Mouse (Mus musculus): ENCODE results near the gene Rarg. TPM values are rescaled to one million over a fixed set of nuclear protein-coding genes. Genes with fewer than 3 reads are reported as not detected.
A peak's percentile ranks its signal among the peaks of the same experiment; 100 is the strongest.
"Not testable (repeated sequence)": the region's sequence is repeated elsewhere in the genome, so short reads cannot be mapped to it uniquely, and the experiment has no call there.

Gene Rarg
- polyA plus RNA-seq, 1 experiment from 2014 or later: 3.4 TPM

- no peaks in the 10 kb centered on the region for H3K9me3 ChIP-seq
- no peaks in the 10 kb centered on the region for H3K36me3 ChIP-seq
- H3K4me2 ChIP-seq (replicated peaks): no peak overlapping the region
- ATAC-seq: no peak
- 82% methylated on average over 17 of the region's 17 CpGs for WGBS
- no peak overlapping the region for H3K9ac ChIP-seq (replicated peaks)
- peaks cover 7% of the 10 kb centered on the region for H3K4me1 ChIP-seq (replicated peaks)
- peaks cover 8% of the 10 kb centered on the region; the same call in 1 of the 2 replicates for H3K27me3 ChIP-seq
- H3K4me3 ChIP-seq (replicated peaks): no peak overlapping the region
- no peak overlapping the region for H3K27ac ChIP-seq
Measured at GRCm38 (mm10) chr15:102230408-102231321, 26.7 kb downstream of the Rarg start.

- Histone ChIP-seq H3K27me3 (peaks cover 41% of the 10 kb centered on the region), H3K4me1 (replicated peaks) (peaks cover 12% of the 10 kb centered on the region)
- not testable (repeated sequence) for H3K36me3 ChIP-seq; H3K9me3 ChIP-seq; H3K27ac ChIP-seq; H3K9ac ChIP-seq (replicated peaks); H3K4me3 ChIP-seq (replicated peaks); ATAC-seq; H3K4me2 ChIP-seq (replicated peaks)
- WGBS: 79% methylated on average over 6 of the region's 6 CpGs
Measured at GRCm38 (mm10) chr15:102225619-102226018, 31.7 kb downstream of the Rarg start.

GRCm38 (mm10) chr15:102224992-102225617 lies 32.2 kb downstream of the Rarg start:
- Histone ChIP-seq H3K4me2 (replicated peaks) (peak overlapping the region; percentile 83), H3K4me1 (replicated peaks) (peaks cover 12% of the 10 kb centered on the region), H3K27ac (no peak overlapping the region), H3K9ac (replicated peaks) (peak overlapping the region; percentile 67), H3K4me3 (replicated peaks) (peak overlapping the region; percentile 42), H3K27me3 (peaks cover 41% of the 10 kb centered on the region), H3K36me3 (no peaks in the 10 kb centered on the region), H3K9me3 (no peaks in the 10 kb centered on the region)
- WGBS: 20% methylated on average over 21 of the region's 21 CpGs
- no peak for ATAC-seq

- Histone ChIP-seq H3K4me1 (replicated peaks) (peaks cover 12% of the 10 kb centered on the region), H3K27ac (no peak overlapping the region), H3K9ac (replicated peaks) (peak overlapping the region; percentile 67), H3K4me2 (replicated peaks) (peak overlapping the region; percentile 83), H3K9me3 (no peaks in the 10 kb centered on the region), H3K36me3 (no peaks in the 10 kb centered on the region), H3K4me3 (replicated peaks) (peak overlapping the region; percentile 42), H3K27me3 (peaks cover 41% of the 10 kb centered on the region)
- WGBS: 3% methylated on average over 43 of the region's 43 CpGs
- ATAC-seq: peak; percentile 89
Measured at GRCm38 (mm10) chr15:102224186-102224991, 32.9 kb downstream of the Rarg start.

GRCm38 (mm10) chr15:102222386-102222785 lies 34.9 kb downstream of the Rarg start:
- 63% methylated on average over 10 of the region's 10 CpGs for WGBS
- Histone ChIP-seq H3K4me1 (replicated peaks) (peaks cover 12% of the 10 kb centered on the region), H3K4me3 (replicated peaks) (no peak overlapping the region), H3K36me3 (peaks cover 4% of the 10 kb centered on the region; the same call in 1 of the 2 replicates), H3K4me2 (replicated peaks) (no peak overlapping the region), H3K27me3 (peaks cover 38% of the 10 kb centered on the region), H3K27ac (no peak overlapping the region), H3K9ac (replicated peaks) (no peak overlapping the region), H3K9me3 (no peaks in the 10 kb centered on the region)
- ATAC-seq: no peak

- H3K36me3 ChIP-seq: peaks cover 49% of the 10 kb centered on the region
Measured at GRCm38 (mm10) chr15:102217325-102217724, 40.0 kb downstream of the Rarg start.

GRCm38 (mm10) chr15:102216459-102217228 lies 40.7 kb downstream of the Rarg start:
- Histone ChIP-seq H3K4me3 (replicated peaks) (no peak overlapping the region), H3K4me1 (replicated peaks) (no peaks in the 10 kb centered on the region), H3K27me3 (no peaks in the 10 kb centered on the region), H3K9ac (replicated peaks) (no peak overlapping the region), H3K4me2 (replicated peaks) (no peak overlapping the region), H3K9me3 (no peaks in the 10 kb centered on the region), H3K36me3 (peaks cover 56% of the 10 kb centered on the region), H3K27ac (no peak overlapping the region)
- WGBS: 86% methylated on average over 16 of the region's 16 CpGs
- no peak; the same call in 1 of the 2 replicates for ATAC-seq

More at GRCm38 (mm10) chr15:102217325-102217724, 40.0 kb downstream of the Rarg start:
- no peak overlapping the region for H3K9ac ChIP-seq (replicated peaks)
- WGBS: 89% methylated on average over 7 of the region's 7 CpGs
- H3K4me1 ChIP-seq (replicated peaks): no peaks in the 10 kb centered on the region
- no peak overlapping the region for H3K4me2 ChIP-seq (replicated peaks)
- ATAC-seq: peak; percentile 45; the same call in 1 of the 2 replicates
- H3K9me3 ChIP-seq: no peaks in the 10 kb centered on the region
- peaks cover 2% of the 10 kb centered on the region for H3K27me3 ChIP-seq
- no peak overlapping the region for H3K27ac ChIP-seq
- H3K4me3 ChIP-seq (replicated peaks): no peak overlapping the region

- Histone ChIP-seq H3K9ac (replicated peaks) (no peak overlapping the region), H3K27ac (no peak overlapping the region), H3K4me3 (replicated peaks) (no peak overlapping the region), H3K27me3 (no peaks in the 10 kb centered on the region), H3K4me2 (replicated peaks) (no peak overlapping the region), H3K36me3 (peaks cover 62% of the 10 kb centered on the region), H3K9me3 (no peaks in the 10 kb centered on the region), H3K4me1 (replicated peaks) (no peaks in the 10 kb centered on the region)
- no peak for ATAC-seq
- whole genome bisulfite sequencing: 82% methylated on average over 6 of the region's 6 CpGs
Measured at GRCm38 (mm10) chr15:102215624-102216023, 41.7 kb downstream of the Rarg start.

GRCm38 (mm10) chr15:102214132-102214531 lies 43.2 kb downstream of the Rarg start:
- 48% methylated on average over 2 of the region's 2 CpGs for WGBS
- H3K27me3 ChIP-seq: no peaks in the 10 kb centered on the region
- H3K27ac ChIP-seq: no peak overlapping the region
- no peak for ATAC-seq
- no peaks in the 10 kb centered on the region for H3K4me1 ChIP-seq (replicated peaks)
- no peak overlapping the region for H3K9ac ChIP-seq (replicated peaks)
- H3K4me2 ChIP-seq (replicated peaks): no peak overlapping the region
- H3K36me3 ChIP-seq: peaks cover 75% of the 10 kb centered on the region
- no peaks in the 10 kb centered on the region for H3K9me3 ChIP-seq
- no peak overlapping the region for H3K4me3 ChIP-seq (replicated peaks)

GRCm38 (mm10) chr15:102211895-102212294 lies 45.4 kb downstream of the Rarg start:
- no peaks in the 10 kb centered on the region for H3K27me3 ChIP-seq
- peaks cover 11% of the 10 kb centered on the region for H3K4me1 ChIP-seq (replicated peaks)
- no peak overlapping the region for H3K4me3 ChIP-seq (replicated peaks)
- peaks cover 88% of the 10 kb centered on the region for H3K36me3 ChIP-seq
- H3K9me3 ChIP-seq: no peaks in the 10 kb centered on the region
- no peak overlapping the region for H3K4me2 ChIP-seq (replicated peaks)
- H3K27ac ChIP-seq: no peak overlapping the region
- no peak overlapping the region for H3K9ac ChIP-seq (replicated peaks)
- ATAC-seq: no peak
- WGBS: 88% methylated on average over 6 of the region's 6 CpGs

GRCm38 (mm10) chr15:102210816-102211215 lies 46.5 kb downstream of the Rarg start:
- H3K4me1 ChIP-seq (replicated peaks): peaks cover 20% of the 10 kb centered on the region
- no peak overlapping the region for H3K27ac ChIP-seq
- no peak overlapping the region for H3K4me2 ChIP-seq (replicated peaks)
- no peak overlapping the region for H3K9ac ChIP-seq (replicated peaks)
- ATAC-seq: no peak
- no peaks in the 10 kb centered on the region for H3K9me3 ChIP-seq
- WGBS: 95% methylated on average over 4 of the region's 4 CpGs
- no peak overlapping the region for H3K4me3 ChIP-seq (replicated peaks)
- no peaks in the 10 kb centered on the region for H3K27me3 ChIP-seq
- H3K36me3 ChIP-seq: peaks cover 87% of the 10 kb centered on the region
